Mouse (Mus musculus): ENCODE data around the gene Ripor1. TPM values are rescaled to one million over a fixed set of nuclear protein-coding genes. Genes with fewer than 3 reads are reported as not detected.

Ripor1 gene
- polyA plus RNA-seq, 1 experiment from 2014 or later = 12.9 TPM

DNA sequence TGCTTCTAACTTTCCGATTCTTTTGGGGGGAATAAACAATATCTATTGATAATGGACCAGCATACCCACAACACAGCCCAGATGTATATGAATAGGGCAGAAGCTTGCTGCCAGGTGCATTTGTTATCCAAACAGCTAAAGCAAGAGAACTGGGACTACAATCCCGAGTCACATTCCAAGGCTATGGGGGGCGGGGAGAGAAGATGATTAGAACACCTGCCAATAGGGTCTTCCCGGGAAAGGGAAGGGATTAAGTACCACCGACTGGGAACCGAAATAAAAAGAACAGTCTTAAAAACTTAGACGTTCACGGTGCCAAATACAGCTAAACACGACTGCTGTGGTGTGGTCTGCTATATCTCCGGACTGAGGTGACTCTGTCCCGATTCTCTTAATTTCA, 30.4 kb downstream of the Ripor1 start:
- no peak for DNase-seq (ENCODE audit: low spot score, missing footprints)
- Histone ChIP-seq H3K27me3 (ENCODE audit: control insufficient read depth, insufficient read depth, low read length) (no peaks in the 10 kb centered on the region), H3K4me3 (ENCODE audit: low read depth, low read length) (peak overlapping the region; percentile 94), H3K9ac (ENCODE audit: low read length) (peak overlapping the region; percentile 100), H3K36me3 (ENCODE audit: control insufficient read depth, insufficient read depth, low read length) (no peaks in the 10 kb centered on the region), H3K9me3 (ENCODE audit: control insufficient read depth, low read length) (no peaks in the 10 kb centered on the region), H3K4me2 (peak overlapping the region; percentile 93), H3K4me1 (ENCODE audit: control insufficient read depth, insufficient read depth, low read length) (peaks cover 14% of the 10 kb centered on the region), H3K27ac (ENCODE audit: low read depth, low read length) (peak overlapping the region; percentile 60)
- ATAC-seq (ENCODE audit: low FRiP score) = no peak
- WGBS = 1% methylated on average over 11 of the region's 11 CpGs

DNA sequence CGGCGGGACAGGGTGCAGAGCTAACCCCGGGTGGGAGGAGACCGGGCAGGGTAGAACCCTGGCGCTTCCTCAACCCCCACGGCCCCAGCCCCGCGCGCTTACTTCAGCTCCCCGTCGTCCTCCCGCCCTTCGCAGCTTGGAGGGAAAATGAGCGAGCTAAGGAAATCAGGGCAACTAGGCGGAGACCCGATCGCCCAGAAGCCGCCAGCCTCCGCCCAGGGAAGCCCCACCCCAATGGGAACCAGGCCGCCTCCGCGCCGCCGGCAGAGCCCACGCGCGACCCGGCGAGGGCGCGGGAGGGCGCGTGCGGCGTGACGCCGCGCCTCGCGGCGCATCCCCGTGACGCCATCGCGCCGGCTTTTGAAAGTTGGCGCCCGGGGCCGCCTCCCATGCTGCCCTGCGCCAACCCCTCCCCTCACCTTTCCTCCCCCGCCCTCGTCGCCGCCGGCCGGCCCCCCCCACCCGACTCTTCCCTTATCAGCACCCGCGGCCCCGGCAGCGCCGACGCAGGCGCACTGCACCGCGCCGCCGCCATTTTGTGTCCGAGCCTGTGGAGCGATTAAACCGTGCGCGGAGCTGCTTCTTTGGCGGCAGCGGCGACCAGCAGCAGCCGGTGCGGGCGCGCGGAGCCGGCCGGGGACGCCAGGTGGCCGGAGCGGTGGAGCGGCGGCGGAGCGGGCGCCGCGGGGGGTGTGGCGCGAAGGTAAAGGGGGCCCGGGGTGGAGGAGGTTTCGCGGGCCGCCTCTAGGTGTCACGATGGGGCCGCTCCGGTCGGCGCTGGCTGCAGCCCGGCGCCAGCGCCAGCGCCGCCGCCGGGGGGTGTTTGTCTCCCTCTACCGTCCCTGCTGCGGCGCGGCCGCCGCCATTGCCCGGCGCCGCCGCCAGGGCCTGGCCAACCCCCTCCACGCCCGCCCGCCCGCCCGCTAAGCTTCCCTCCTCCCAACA, 31.2 kb downstream of the Ripor1 start, which contains the start of gene Ctcf:
TSS of gene Ctcf (plus strand) at position 551 of the 945 bp plus-strand sequence.
- Histone ChIP-seq H3K27me3 (ENCODE audit: control insufficient read depth, insufficient read depth, low read length) (no peaks in the 10 kb centered on the region), H3K4me3 (ENCODE audit: low read depth, low read length) (peak within 1 kb of the TSS; percentile 94), H3K4me1 (ENCODE audit: control insufficient read depth, insufficient read depth, low read length) (peaks cover 14% of the 10 kb centered on the region), H3K36me3 (ENCODE audit: control insufficient read depth, insufficient read depth, low read length) (no peaks in the 10 kb centered on the region), H3K9me3 (ENCODE audit: control insufficient read depth, low read length) (no peaks in the 10 kb centered on the region), H3K4me2 (peak within 1 kb of the TSS; percentile 93), H3K9ac (ENCODE audit: low read length) (peak within 1 kb of the TSS; percentile 100), H3K27ac (ENCODE audit: low read depth, low read length) (peak within 1 kb of the TSS; percentile 100)
- peak; percentile 94 for ATAC-seq (ENCODE audit: low FRiP score)
- peak; percentile 98 for DNase-seq (ENCODE audit: low spot score, missing footprints)
- under 1% methylated on average over 113 of the region's 126 CpGs for WGBS

GRCm38 (mm10) chr8:105636963-105637510, 32.0 kb downstream of the Ripor1 start, which contains the start of gene Agrp:
Agrp (minus strand) TSS chr8:105637393.
- H3K27ac ChIP-seq (ENCODE audit: low read depth, low read length) = peak within 1 kb of the TSS; percentile 100
- no peaks in the 10 kb centered on the region for H3K36me3 ChIP-seq (ENCODE audit: control insufficient read depth, insufficient read depth, low read length)
- DNase-seq (ENCODE audit: low spot score, missing footprints) (peak; percentile 97), ATAC-seq (ENCODE audit: low FRiP score) (peak; percentile 46)
- H3K27me3 ChIP-seq (ENCODE audit: control insufficient read depth, insufficient read depth, low read length) = no peaks in the 10 kb centered on the region
- H3K9ac ChIP-seq (ENCODE audit: low read length) = peak within 1 kb of the TSS; percentile 100
- peaks cover 14% of the 10 kb centered on the region for H3K4me1 ChIP-seq (ENCODE audit: control insufficient read depth, insufficient read depth, low read length)
- H3K4me2 ChIP-seq = peak within 1 kb of the TSS; percentile 93
- 0% methylated on average over 60 of the region's 63 CpGs for WGBS
- no peaks in the 10 kb centered on the region for H3K9me3 ChIP-seq (ENCODE audit: control insufficient read depth, low read length)
- peak within 1 kb of the TSS; percentile 94 for H3K4me3 ChIP-seq (ENCODE audit: low read depth, low read length)

DNA sequence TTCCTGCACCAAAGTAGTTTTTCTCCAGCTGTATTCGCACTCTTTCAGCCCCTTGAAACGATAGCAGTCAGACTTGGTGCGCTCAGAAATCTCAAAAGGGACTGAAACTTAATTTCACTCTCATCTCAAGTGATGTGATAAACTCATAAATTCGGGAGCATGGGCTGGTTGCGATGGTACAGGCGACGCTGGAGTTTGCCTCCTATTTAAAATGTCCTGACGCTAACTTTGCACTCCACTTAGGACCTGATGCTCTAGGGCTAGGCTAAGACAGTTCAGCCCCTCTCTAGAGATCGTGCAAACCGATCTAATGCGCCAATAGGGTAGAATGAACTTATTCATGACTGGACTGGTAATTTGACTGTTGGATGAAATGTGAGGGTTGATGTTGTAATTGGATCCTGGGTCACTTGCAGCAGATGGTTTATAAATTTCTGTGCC, 32.6 kb downstream of the Ripor1 start:
- under 1% methylated on average over 11 of the region's 11 CpGs for WGBS
- H3K4me3 ChIP-seq (ENCODE audit: low read depth, low read length) = peak overlapping the region; percentile 94
- H3K27ac ChIP-seq (ENCODE audit: low read depth, low read length) = peak overlapping the region; percentile 100
- H3K27me3 ChIP-seq (ENCODE audit: control insufficient read depth, insufficient read depth, low read length) = no peaks in the 10 kb centered on the region
- H3K36me3 ChIP-seq (ENCODE audit: control insufficient read depth, insufficient read depth, low read length) = no peaks in the 10 kb centered on the region
- ATAC-seq (ENCODE audit: low FRiP score) (no peak), DNase-seq (ENCODE audit: low spot score, missing footprints) (peak; percentile 94)
- peaks cover 14% of the 10 kb centered on the region for H3K4me1 ChIP-seq (ENCODE audit: control insufficient read depth, insufficient read depth, low read length)
- H3K9me3 ChIP-seq (ENCODE audit: control insufficient read depth, low read length) = no peaks in the 10 kb centered on the region
- H3K9ac ChIP-seq (ENCODE audit: low read length) = peak overlapping the region; percentile 100
- peak overlapping the region; percentile 70 for H3K4me2 ChIP-seq

GRCm38 (mm10) chr8:105638510-105638909, 33.5 kb downstream of the Ripor1 start:
- 86% methylated on average over 4 of the region's 4 CpGs for WGBS
- Histone ChIP-seq H3K36me3 (ENCODE audit: control insufficient read depth, insufficient read depth, low read length) (peaks cover 2% of the 10 kb centered on the region; the same call in 1 of the 2 replicates), H3K9me3 (ENCODE audit: control insufficient read depth, low read length) (no peaks in the 10 kb centered on the region), H3K4me2 (peak overlapping the region; percentile 70; the same call in 1 of the 2 replicates), H3K4me3 (ENCODE audit: low read depth, low read length) (peak overlapping the region; percentile 94; the same call in 1 of the 2 replicates), H3K27ac (ENCODE audit: low read depth, low read length) (no peak overlapping the region), H3K4me1 (ENCODE audit: control insufficient read depth, insufficient read depth, low read length) (peaks cover 14% of the 10 kb centered on the region), H3K27me3 (ENCODE audit: control insufficient read depth, insufficient read depth, low read length) (no peaks in the 10 kb centered on the region), H3K9ac (ENCODE audit: low read length) (no peak overlapping the region)
- ATAC-seq (ENCODE audit: low FRiP score) (no peak), DNase-seq (ENCODE audit: low spot score, missing footprints) (no peak)

DNA sequence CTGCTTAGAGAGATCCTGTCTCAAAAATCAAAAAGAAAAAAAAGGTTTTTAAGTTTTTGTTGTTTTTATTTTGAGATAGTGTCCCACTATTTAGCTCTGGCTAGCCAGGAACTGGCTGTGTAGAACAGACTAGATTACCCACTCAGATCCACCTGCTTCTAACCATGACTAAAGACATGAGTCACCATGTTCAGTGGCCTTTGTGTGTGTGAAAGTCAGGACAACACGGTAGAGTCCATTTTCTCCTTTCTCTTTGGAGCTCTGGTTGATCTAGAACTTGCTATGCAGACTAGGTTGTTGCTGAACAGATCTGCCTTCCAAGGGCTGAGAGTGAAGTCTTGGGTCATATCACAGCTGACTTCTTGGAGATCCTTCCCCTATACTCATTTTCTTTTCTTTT, 34.8 kb downstream of the Ripor1 start:
- ATAC-seq (ENCODE audit: low FRiP score) (no peak), DNase-seq (ENCODE audit: low spot score, missing footprints) (no peak)
- Histone ChIP-seq H3K27ac (ENCODE audit: low read depth, low read length) (no peak overlapping the region), H3K9me3 (ENCODE audit: control insufficient read depth, low read length) (no peaks in the 10 kb centered on the region), H3K4me3 (ENCODE audit: low read depth, low read length) (no peak overlapping the region), H3K9ac (ENCODE audit: low read length) (no peak overlapping the region), H3K4me1 (ENCODE audit: control insufficient read depth, insufficient read depth, low read length) (peaks cover 14% of the 10 kb centered on the region), H3K4me2 (no peak overlapping the region), H3K36me3 (ENCODE audit: control insufficient read depth, insufficient read depth, low read length) (peaks cover 9% of the 10 kb centered on the region; the same call in 1 of the 2 replicates), H3K27me3 (ENCODE audit: control insufficient read depth, insufficient read depth, low read length) (no peaks in the 10 kb centered on the region)
- 84% methylated on average over 1 of the region's 1 CpGs for WGBS

DNA sequence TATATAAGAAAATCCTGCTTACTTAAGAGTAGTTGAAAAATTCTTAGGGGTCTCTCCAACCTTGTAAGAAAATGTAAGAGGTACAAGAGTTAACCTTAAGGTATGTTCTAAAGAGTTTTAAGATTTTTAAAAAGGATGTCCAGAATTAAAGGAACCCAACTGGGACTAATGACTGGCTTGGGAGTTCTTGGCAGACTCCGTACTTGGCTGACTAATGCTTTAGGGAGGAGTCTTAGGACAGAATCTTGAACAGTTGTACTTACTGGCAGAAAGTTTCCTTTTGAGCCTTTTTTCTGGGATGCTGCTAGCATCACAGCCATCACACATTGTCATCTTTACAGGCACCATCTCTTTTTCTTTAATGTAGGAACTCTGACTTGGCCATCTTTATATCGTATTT, 35.5 kb downstream of the Ripor1 start:
- Histone ChIP-seq H3K9me3 (ENCODE audit: control insufficient read depth, low read length) (no peaks in the 10 kb centered on the region), H3K36me3 (ENCODE audit: control insufficient read depth, insufficient read depth, low read length) (peaks cover 9% of the 10 kb centered on the region; the same call in 1 of the 2 replicates), H3K27me3 (ENCODE audit: control insufficient read depth, insufficient read depth, low read length) (no peaks in the 10 kb centered on the region), H3K4me3 (ENCODE audit: low read depth, low read length) (no peak overlapping the region), H3K4me2 (no peak overlapping the region), H3K9ac (ENCODE audit: low read length) (no peak overlapping the region), H3K4me1 (ENCODE audit: control insufficient read depth, insufficient read depth, low read length) (peaks cover 11% of the 10 kb centered on the region), H3K27ac (ENCODE audit: low read depth, low read length) (no peak overlapping the region)
- WGBS = 93% methylated on average over 2 of the region's 2 CpGs
- DNase-seq (ENCODE audit: low spot score, missing footprints) = no peak
- no peak for ATAC-seq (ENCODE audit: low FRiP score)

DNA sequence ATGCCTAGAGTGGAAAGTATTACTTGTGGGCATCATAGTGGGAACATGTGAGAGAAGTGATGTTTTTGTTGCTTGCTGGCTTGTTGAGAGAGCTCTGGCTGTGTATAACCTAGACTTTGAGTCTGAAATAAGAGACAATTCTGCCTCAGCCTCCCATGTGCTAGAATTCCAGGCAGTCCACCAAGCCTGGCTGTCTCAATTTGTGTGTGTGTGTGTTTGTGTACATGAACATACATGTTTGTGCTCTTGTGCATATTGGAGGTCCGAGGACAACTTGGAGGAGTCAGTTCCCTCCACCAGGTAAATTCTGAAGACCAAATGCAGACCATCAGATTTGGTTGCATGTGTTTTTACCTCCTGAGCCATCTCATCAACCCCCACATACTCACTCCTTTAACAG, 40.1 kb downstream of the Ripor1 start:
- Histone ChIP-seq H3K27me3 (ENCODE audit: control insufficient read depth, insufficient read depth, low read length) (no peaks in the 10 kb centered on the region), H3K4me1 (ENCODE audit: control insufficient read depth, insufficient read depth, low read length) (no peaks in the 10 kb centered on the region), H3K9ac (ENCODE audit: low read length) (no peak overlapping the region), H3K36me3 (ENCODE audit: control insufficient read depth, insufficient read depth, low read length) (peaks cover 11% of the 10 kb centered on the region; the same call in 1 of the 2 replicates), H3K27ac (ENCODE audit: low read depth, low read length) (no peak overlapping the region), H3K9me3 (ENCODE audit: control insufficient read depth, low read length) (no peaks in the 10 kb centered on the region), H3K4me3 (ENCODE audit: low read depth, low read length) (no peak overlapping the region), H3K4me2 (no peak overlapping the region)
- DNase-seq (ENCODE audit: low spot score, missing footprints) (peak; percentile 80), ATAC-seq (ENCODE audit: low FRiP score) (no peak)
- 93% methylated on average over 1 of the region's 1 CpGs for WGBS

DNA sequence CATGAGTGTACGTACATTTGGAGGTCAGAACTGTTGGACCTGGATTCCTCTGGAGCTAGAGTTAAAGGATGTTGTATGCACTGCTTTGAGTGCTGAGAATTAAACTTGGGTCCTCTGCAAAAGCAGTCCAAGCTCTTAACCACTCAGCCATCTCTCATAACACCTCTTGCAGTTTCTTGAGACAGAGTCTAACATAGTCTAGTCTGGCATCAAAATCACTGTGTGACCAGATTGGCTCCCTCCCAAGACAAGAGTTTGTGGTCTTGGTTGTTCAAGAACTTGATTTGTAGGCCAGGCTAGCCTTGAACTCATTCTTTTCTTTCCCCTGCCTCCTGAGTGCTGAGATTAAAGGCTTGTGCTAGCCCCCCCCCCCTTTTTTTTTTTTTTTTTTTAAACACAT, 43.9 kb downstream of the Ripor1 start:
- peaks cover 9% of the 10 kb centered on the region for H3K36me3 ChIP-seq (ENCODE audit: control insufficient read depth, insufficient read depth, low read length)
- H3K9me3 ChIP-seq (ENCODE audit: control insufficient read depth, low read length) = no peaks in the 10 kb centered on the region
- H3K4me2 ChIP-seq = no peak overlapping the region
- H3K27ac ChIP-seq (ENCODE audit: low read depth, low read length) = no peak overlapping the region
- H3K4me1 ChIP-seq (ENCODE audit: control insufficient read depth, insufficient read depth, low read length) = no peaks in the 10 kb centered on the region
- no peak overlapping the region for H3K4me3 ChIP-seq (ENCODE audit: low read depth, low read length)
- no peak overlapping the region for H3K9ac ChIP-seq (ENCODE audit: low read length)
- DNase-seq (ENCODE audit: low spot score, missing footprints) (no peak), ATAC-seq (ENCODE audit: low FRiP score) (no peak)
- 97% methylated on average over 1 of the region's 1 CpGs for WGBS
- H3K27me3 ChIP-seq (ENCODE audit: control insufficient read depth, insufficient read depth, low read length) = no peaks in the 10 kb centered on the region

Measured in midbrain, embryonic 11.5 days (tissue).